Mouse (Mus musculus) liver, embryonic 16.5 days (tissue): ENCODE measurements around the gene Ccdc62. TPM values are rescaled to one million over a fixed set of nuclear protein-coding genes. Genes with fewer than 3 reads are reported as not detected.
A peak's percentile ranks its signal among the peaks of the same experiment; 100 is the strongest.

ENCODE experiments used
- ATAC-seq: fragments of 200-750 bp; cut with Nextera tagmentation; 2 replicates; pipeline ENCODE4 v1.8.0; 2017; ENCODE audit warnings: low read depth, mild to moderate bottlenecking, moderate number of reproducible peaks, moderate library complexity
- H3K27ac ChIP-seq: fragments of 300-500 bp; sonication (generic); 2 replicates; pipeline ENCODE4 v1.5.1; 2014; ENCODE audit warnings: mild to moderate bottlenecking, low read length
- H3K27me3 ChIP-seq: fragments of 300-500 bp; sonication (generic); 2 replicates; pipeline ENCODE4 v1.6.1; 2014; ENCODE audit warnings: low read depth, low read length, mixed read lengths; ENCODE audit not compliant: control insufficient read depth, insufficient read depth
- H3K36me3 ChIP-seq: fragments of 300-500 bp; sonication (generic); 2 replicates; pipeline ENCODE4 v1.6.1; 2014; ENCODE audit warnings: mild to moderate bottlenecking; ENCODE audit not compliant: control insufficient read depth, insufficient read depth
- H3K4me1 ChIP-seq: fragments of 300-500 bp; sonication (generic); 2 replicates; pipeline ENCODE4 v1.6.1; 2014; ENCODE audit warnings: low read depth, low read length, mixed read lengths; ENCODE audit not compliant: control insufficient read depth
- H3K4me2 ChIP-seq: fragments of 300-500 bp; sonication (generic); 2 replicates; pipeline ENCODE4 v1.6.1; 2014; ENCODE audit warnings: low read depth, low read length, mixed read lengths
- H3K4me3 ChIP-seq: fragments of 300-500 bp; sonication (generic); 2 replicates; pipeline ENCODE4 v1.5.1; 2014; ENCODE audit warnings: low read depth, mild to moderate bottlenecking, low read length
- H3K9ac ChIP-seq: fragments of 300-500 bp; sonication (generic); 2 replicates; pipeline ENCODE4 v1.6.1; 2014; ENCODE audit warnings: low read depth, low read length
- H3K9me3 ChIP-seq: fragments of 300-500 bp; sonication (generic); replicated peaks from 2 replicates; pipeline ENCODE4 v1.6.1; 2016; ENCODE audit warnings: low read length; ENCODE audit not compliant: control insufficient read depth
- WGBS: fragments of 180-500 bp; shearing (Covaris S2); extraction: QIAGEN DNeasy Blood & Tissue Kit; methylation state at CpG from one replicate; pipeline ENCODE4 v1.1.7; 2014; ENCODE audit not compliant: insufficient replicate concordance; 5-methylcytosine and 5-hydroxymethylcytosine counted together
- polyA plus RNA-seq: library from polyadenylated mRNA; unstranded; fragments of >200 nt; fragmentation: Nextera tagmentation; extraction: Ambion mirVana; gene quantifications from 2 replicates; pipeline ENCODE4 v1.2.1, GENCODE M21; 2015

The Ccdc62 gene
- polyA plus RNA-seq, 1 experiment from 2014 or later, result 2.2 TPM

GRCm38 (mm10) chr5:123927118-123927517 is 3.4 kb upstream of the Ccdc62 start, which contains the start of gene Gm43518:
Gene Gm43518 (plus strand): TSS chr5:123927418.
- Histone ChIP-seq H3K36me3 (peaks cover 21% of the 10 kb centered on the region), H3K4me2 (no peak within 1 kb of the TSS), H3K4me3 (no peak within 1 kb of the TSS), H3K27ac (no peak within 1 kb of the TSS), H3K27me3 (no peaks in the 10 kb centered on the region), H3K9me3 (no peaks in the 10 kb centered on the region), H3K4me1 (peaks cover 7% of the 10 kb centered on the region), H3K9ac (no peak within 1 kb of the TSS)
- no peak for ATAC-seq
- WGBS, result 91% methylated on average over 9 of the region's 9 CpGs

- no peak for ATAC-seq
- Histone ChIP-seq H3K9ac (peak overlapping the region; percentile 95), H3K9me3 (no peaks in the 10 kb centered on the region), H3K36me3 (peaks cover 11% of the 10 kb centered on the region), H3K4me2 (peak overlapping the region; percentile 96), H3K4me1 (peaks cover 14% of the 10 kb centered on the region), H3K4me3 (peak overlapping the region; percentile 82), H3K27ac (peak overlapping the region; percentile 87; the same call in 1 of the 2 replicates), H3K27me3 (no peaks in the 10 kb centered on the region)
- 41% methylated on average over 13 of the region's 13 CpGs for WGBS
Measured at GRCm38 (mm10) chr5:123931131-123931530, 652 bp downstream of the Ccdc62 start.

GRCm38 (mm10) chr5:123932927-123933326 is 2.4 kb downstream of the Ccdc62 start:
- Histone ChIP-seq H3K27me3 (no peaks in the 10 kb centered on the region), H3K4me1 (peaks cover 14% of the 10 kb centered on the region), H3K9me3 (no peaks in the 10 kb centered on the region), H3K9ac (no peak overlapping the region), H3K4me2 (no peak overlapping the region), H3K4me3 (no peak overlapping the region), H3K27ac (no peak overlapping the region), H3K36me3 (peaks cover 2% of the 10 kb centered on the region; the same call in 1 of the 2 replicates)
- no peak for ATAC-seq

- peak overlapping the region; percentile 54 for H3K4me2 ChIP-seq
- 58% methylated on average over 12 of the region's 12 CpGs for WGBS
- peaks cover 14% of the 10 kb centered on the region for H3K4me1 ChIP-seq
- peak; percentile 14; the same call in 1 of the 2 replicates for ATAC-seq
- peak overlapping the region; percentile 46 for H3K9ac ChIP-seq
- peak overlapping the region; percentile 78; the same call in 1 of the 2 replicates for H3K27ac ChIP-seq
- no peaks in the 10 kb centered on the region for H3K36me3 ChIP-seq
- no peaks in the 10 kb centered on the region for H3K27me3 ChIP-seq
- peak overlapping the region; percentile 45 for H3K4me3 ChIP-seq
- no peaks in the 10 kb centered on the region for H3K9me3 ChIP-seq
Measured at GRCm38 (mm10) chr5:123933556-123933955, 3.1 kb downstream of the Ccdc62 start.

- ATAC-seq, result peak; percentile 39
- H3K36me3 ChIP-seq, result no peaks in the 10 kb centered on the region
- no peaks in the 10 kb centered on the region for H3K27me3 ChIP-seq
- H3K9ac ChIP-seq, result peak overlapping the region; percentile 46
- 24% methylated on average over 18 of the region's 18 CpGs for WGBS
- H3K4me2 ChIP-seq, result peak overlapping the region; percentile 54
- peaks cover 14% of the 10 kb centered on the region for H3K4me1 ChIP-seq
- H3K4me3 ChIP-seq, result peak overlapping the region; percentile 45
- H3K9me3 ChIP-seq, result no peaks in the 10 kb centered on the region
- peak overlapping the region; percentile 78 for H3K27ac ChIP-seq
Measured at GRCm38 (mm10) chr5:123933957-123934591, 3.6 kb downstream of the Ccdc62 start.

GRCm38 (mm10) chr5:123935931-123936330 is 5.5 kb downstream of the Ccdc62 start:
- no peaks in the 10 kb centered on the region for H3K27me3 ChIP-seq
- WGBS, result 75% methylated on average over 5 of the region's 5 CpGs
- H3K9ac ChIP-seq, result no peak overlapping the region
- ATAC-seq, result no peak
- H3K36me3 ChIP-seq, result no peaks in the 10 kb centered on the region
- no peaks in the 10 kb centered on the region for H3K9me3 ChIP-seq
- H3K4me3 ChIP-seq, result no peak overlapping the region
- no peak overlapping the region for H3K4me2 ChIP-seq
- no peak overlapping the region for H3K27ac ChIP-seq
- peaks cover 14% of the 10 kb centered on the region for H3K4me1 ChIP-seq

GRCm38 (mm10) chr5:123938479-123938878 is 8.0 kb downstream of the Ccdc62 start:
- no peak overlapping the region for H3K9ac ChIP-seq
- H3K4me2 ChIP-seq, result no peak overlapping the region
- no peak for ATAC-seq
- no peaks in the 10 kb centered on the region for H3K36me3 ChIP-seq
- H3K4me1 ChIP-seq, result peaks cover 6% of the 10 kb centered on the region
- 37% methylated on average over 5 of the region's 5 CpGs for WGBS
- no peaks in the 10 kb centered on the region for H3K27me3 ChIP-seq
- H3K27ac ChIP-seq, result no peak overlapping the region
- H3K9me3 ChIP-seq, result no peaks in the 10 kb centered on the region
- no peak overlapping the region for H3K4me3 ChIP-seq

- Histone ChIP-seq H3K4me3 (no peak overlapping the region), H3K9me3 (no peaks in the 10 kb centered on the region), H3K4me2 (no peak overlapping the region), H3K36me3 (no peaks in the 10 kb centered on the region), H3K9ac (no peak overlapping the region), H3K4me1 (no peaks in the 10 kb centered on the region; the same call in 1 of the 2 replicates), H3K27ac (no peak overlapping the region), H3K27me3 (no peaks in the 10 kb centered on the region)
- WGBS, result 76% methylated on average over 4 of the region's 4 CpGs
- no peak for ATAC-seq
Measured at GRCm38 (mm10) chr5:123946546-123946945, 16.1 kb downstream of the Ccdc62 start.

GRCm38 (mm10) chr5:123947041-123947761 is 16.7 kb downstream of the Ccdc62 start:
- Histone ChIP-seq H3K4me1 (no peaks in the 10 kb centered on the region; the same call in 1 of the 2 replicates), H3K9ac (no peak overlapping the region), H3K27me3 (no peaks in the 10 kb centered on the region), H3K36me3 (no peaks in the 10 kb centered on the region), H3K4me2 (no peak overlapping the region), H3K27ac (no peak overlapping the region), H3K4me3 (no peak overlapping the region), H3K9me3 (no peaks in the 10 kb centered on the region)
- 48% methylated on average over 7 of the region's 7 CpGs for WGBS
- no peak for ATAC-seq
